Mouse (Mus musculus): ENCODE results near the gene Adam12. TPM values are rescaled to one million over a fixed set of nuclear protein-coding genes. Genes with fewer than 3 reads are reported as not detected.

Adam12 gene
- total RNA-seq, 2 experiments from 2014 or later = 12.4 to 12.6 TPM

- no peak for DNase-seq (ENCODE audit: low spot score in 2 of 2)
Measured at GRCm38 (mm10) chr7:134226231-134226630, 5.7 kb downstream of the Adam12 start.

DNA sequence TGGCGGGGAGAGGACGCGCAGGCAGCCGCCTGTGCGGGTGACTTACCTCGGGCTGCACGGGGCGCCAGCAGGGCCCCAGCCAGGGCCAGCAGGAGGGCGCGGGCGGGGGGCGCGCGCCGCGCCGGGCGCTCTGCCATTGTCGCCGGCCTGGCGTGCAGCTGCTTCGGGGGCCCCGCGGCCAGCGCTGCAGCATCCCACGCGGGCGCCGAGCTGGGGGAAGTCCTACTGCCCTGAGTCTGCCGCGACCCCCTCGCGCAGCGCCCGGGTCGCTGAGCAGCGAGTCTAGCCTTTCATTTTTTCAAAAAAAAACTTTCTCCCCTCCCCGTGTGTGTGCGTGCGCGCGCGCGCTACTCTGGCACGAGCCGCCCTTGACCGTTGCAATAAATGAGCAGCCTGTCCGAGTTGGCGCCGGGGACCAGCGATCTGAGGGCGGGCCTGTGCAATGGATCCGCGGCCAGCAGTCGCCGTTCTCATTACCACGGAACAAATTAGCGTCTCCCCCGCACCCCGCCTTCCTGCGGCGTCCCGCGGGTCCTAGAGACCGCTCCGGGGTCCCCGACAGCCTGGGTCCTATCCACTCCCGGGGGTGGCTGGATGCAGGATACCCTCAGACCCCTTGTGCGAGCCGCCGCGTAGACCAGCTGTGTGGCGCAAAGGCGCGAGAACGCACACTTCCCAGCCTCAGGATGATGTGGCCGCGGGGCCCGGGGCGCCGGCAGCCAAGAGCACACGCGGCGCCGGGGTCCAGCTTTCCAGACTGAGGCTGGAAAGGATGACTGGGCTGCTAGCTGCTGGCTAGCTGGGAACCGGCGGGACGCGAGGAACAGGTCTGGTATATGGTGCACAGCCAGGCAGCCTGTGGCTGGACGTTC, 7.0 kb downstream of the Adam12 start:
- DNase-seq (ENCODE audit: low spot score in 2 of 2) = peak; percentile 74 to 77

- DNase-seq (ENCODE audit: low spot score in 2 of 2) = no peak
Measured at GRCm38 (mm10) chr7:134224421-134224740, 7.6 kb downstream of the Adam12 start.

DNA sequence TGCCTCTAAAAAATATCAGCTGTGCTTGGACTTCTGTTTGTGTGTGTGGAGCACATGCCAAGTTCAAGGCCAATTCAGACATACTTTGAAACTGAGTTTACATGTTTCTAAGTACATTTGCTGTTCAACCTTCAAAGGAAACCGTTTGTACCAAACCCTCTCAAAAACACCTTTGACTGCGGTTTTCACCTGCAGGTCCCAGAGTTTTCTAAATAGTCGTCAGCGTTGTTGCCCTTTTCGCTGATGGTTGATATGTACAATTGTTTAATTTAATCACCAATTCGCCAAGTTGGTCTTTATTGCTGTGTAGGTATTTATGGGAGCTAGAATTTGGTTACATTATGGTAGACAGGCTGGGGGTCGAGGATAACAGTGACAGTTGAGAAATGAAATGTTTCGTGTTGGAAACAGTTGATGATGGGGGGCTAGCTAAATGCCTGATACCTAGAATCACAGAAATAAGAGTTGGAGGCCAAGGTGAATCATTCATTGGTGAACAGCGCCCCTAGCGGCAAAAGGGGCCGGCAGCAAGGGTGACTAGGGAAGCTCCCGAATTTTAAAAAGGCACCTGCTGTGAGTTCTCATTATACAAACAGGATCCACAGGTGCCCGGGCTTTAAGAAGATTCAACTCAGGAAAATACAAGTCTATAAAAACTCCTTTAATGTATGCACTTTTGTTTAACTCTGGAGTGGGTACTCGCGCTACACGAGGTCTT, 8.3 kb downstream of the Adam12 start:
- peak; percentile 88 to 92 for DNase-seq (ENCODE audit: low spot score in 2 of 2)

GRCm38 (mm10) chr7:134207956-134208355, 24.0 kb downstream of the Adam12 start:
- peak; percentile 61 to 69 for DNase-seq (ENCODE audit: low spot score in 2 of 2)

GRCm38 (mm10) chr7:134193089-134193488, 38.9 kb downstream of the Adam12 start:
- no peak for DNase-seq (ENCODE audit: low spot score in 2 of 2)

GRCm38 (mm10) chr7:134190101-134190500, 41.8 kb downstream of the Adam12 start:
- peak in 1 of 2 experiments; percentile 44 for DNase-seq (ENCODE audit: low spot score in 2 of 2)

- DNase-seq (ENCODE audit: low spot score in 2 of 2) = no peak
Measured at GRCm38 (mm10) chr7:134188565-134188964, 43.4 kb downstream of the Adam12 start.

DNA sequence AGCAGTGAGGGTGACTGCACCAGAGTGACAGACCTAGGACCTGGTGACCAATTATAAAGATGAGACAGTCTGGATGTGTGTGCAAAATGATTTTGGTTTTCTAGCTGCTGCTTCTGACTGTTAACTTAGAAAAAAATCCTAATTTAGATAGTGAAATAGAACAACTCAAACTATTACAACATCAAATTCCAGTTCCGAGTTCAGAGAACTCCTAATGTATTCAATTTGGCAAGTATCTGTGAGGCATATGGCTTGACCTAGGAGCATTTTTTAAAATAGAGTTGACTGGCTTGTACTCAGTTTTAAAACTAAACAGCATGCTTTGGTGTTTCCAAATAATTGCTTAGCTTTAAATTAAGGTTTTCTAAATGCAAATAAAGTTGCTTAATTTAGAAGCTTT, 44.0 kb downstream of the Adam12 start:
- no peak for DNase-seq (ENCODE audit: low spot score in 2 of 2)

- no peak for DNase-seq (ENCODE audit: low spot score in 2 of 2)
Measured at GRCm38 (mm10) chr7:134186497-134186896, 45.4 kb downstream of the Adam12 start.

- no peak for DNase-seq (ENCODE audit: low spot score in 2 of 2)
Measured at GRCm38 (mm10) chr7:134185751-134186150, 46.2 kb downstream of the Adam12 start.

DNA sequence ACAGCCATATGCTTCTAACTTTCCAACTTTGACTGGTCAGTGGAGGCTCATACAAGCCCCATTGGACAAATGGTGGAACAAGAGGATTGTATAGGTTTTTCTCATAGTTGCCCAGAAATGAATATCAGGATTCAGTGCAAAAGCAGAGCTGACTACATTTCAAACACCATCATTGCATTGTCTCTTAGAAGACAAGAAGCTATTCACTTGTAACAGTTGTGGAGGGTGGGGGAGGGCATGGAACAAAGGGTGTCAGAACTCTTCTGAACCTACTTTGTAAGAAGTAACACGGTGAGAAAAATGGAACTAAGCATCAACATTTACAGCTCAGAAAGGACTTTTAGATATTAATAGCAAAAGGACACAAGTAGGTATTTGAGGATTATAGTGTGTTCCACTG, 50.2 kb downstream of the Adam12 start:
- DNase-seq (ENCODE audit: low spot score in 2 of 2) = no peak

GRCm38 (mm10) chr7:134181056-134181455, 50.9 kb downstream of the Adam12 start:
- no peak for DNase-seq (ENCODE audit: low spot score in 2 of 2)

- no peak for DNase-seq (ENCODE audit: low spot score in 2 of 2)
Measured at GRCm38 (mm10) chr7:134177051-134177450, 54.9 kb downstream of the Adam12 start.

- DNase-seq (ENCODE audit: low spot score in 2 of 2) = no peak
Measured at GRCm38 (mm10) chr7:134175201-134175600, 56.7 kb downstream of the Adam12 start.

- DNase-seq (ENCODE audit: low spot score in 2 of 2) = no peak
Measured at GRCm38 (mm10) chr7:134173442-134174090, 58.4 kb downstream of the Adam12 start.

- peak in 1 of 2 experiments; percentile 47 for DNase-seq (ENCODE audit: low spot score in 2 of 2)
Measured at GRCm38 (mm10) chr7:134170180-134170910, 61.6 kb downstream of the Adam12 start.

- DNase-seq (ENCODE audit: low spot score in 2 of 2) = no peak
Measured at GRCm38 (mm10) chr7:134169780-134170179, 62.2 kb downstream of the Adam12 start.

- DNase-seq (ENCODE audit: low spot score in 2 of 2) = no peak
Measured at GRCm38 (mm10) chr7:134167586-134167985, 64.4 kb downstream of the Adam12 start.

DNA sequence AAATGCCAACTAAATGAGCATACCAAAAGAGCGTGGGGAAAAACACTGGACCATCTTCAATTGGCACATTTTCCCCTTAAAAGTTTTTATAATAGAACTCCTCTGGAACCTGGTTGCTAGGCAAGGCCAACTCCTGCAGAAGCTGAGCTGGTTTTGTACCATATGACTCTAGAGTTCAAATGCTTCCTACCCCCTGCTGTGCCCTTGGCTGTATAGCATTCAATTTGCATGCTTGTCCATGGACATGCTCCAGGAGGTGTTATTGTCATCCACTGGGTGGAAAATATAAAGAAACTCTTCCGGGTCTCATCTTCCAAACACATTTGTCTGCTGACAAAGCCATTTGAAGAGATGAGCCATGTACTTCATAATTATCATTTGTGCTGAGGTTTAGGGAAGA, 68.2 kb downstream of the Adam12 start:
- DNase-seq (ENCODE audit: low spot score in 2 of 2) = no peak

GRCm38 (mm10) chr7:134162886-134163285, 69.1 kb downstream of the Adam12 start:
- DNase-seq (ENCODE audit: low spot score in 2 of 2) = no peak
